Mouse (Mus musculus) left cerebral cortex, postnatal 4 days (tissue): ENCODE data around the gene Olfr1188. TPM values are rescaled to one million over a fixed set of nuclear protein-coding genes. Genes with fewer than 3 reads are reported as not detected.
"Not testable (repeated sequence)": the region's sequence is repeated elsewhere in the genome, so short reads cannot be mapped to it uniquely, and the experiment has no call there.

ENCODE experiments used
- DNase-seq: peaks from one replicate; pipeline ENCODE4 v3.0.0-alpha.2; 2022
- intact Hi-C: fragments of 180-260 bp; cut with DNase I; formaldehyde crosslinking; loops from one replicate; pipeline ENCODE4 v1.15.1; 2025
- total RNA-seq, 2 experiments: library from RNA; stranded (reverse); gene quantifications; 2 replicates each; pipeline ENCODE4 v1.2.3; 2021

Gene Olfr1188
- total RNA-seq: not detected

- DNase-seq: no peak
Measured at GRCm38 (mm10) chr2:88556635-88557034, at the start of gene Olfr1188. Gene Olfr1188 (plus strand): TSS chr2:88556935.

DNA sequence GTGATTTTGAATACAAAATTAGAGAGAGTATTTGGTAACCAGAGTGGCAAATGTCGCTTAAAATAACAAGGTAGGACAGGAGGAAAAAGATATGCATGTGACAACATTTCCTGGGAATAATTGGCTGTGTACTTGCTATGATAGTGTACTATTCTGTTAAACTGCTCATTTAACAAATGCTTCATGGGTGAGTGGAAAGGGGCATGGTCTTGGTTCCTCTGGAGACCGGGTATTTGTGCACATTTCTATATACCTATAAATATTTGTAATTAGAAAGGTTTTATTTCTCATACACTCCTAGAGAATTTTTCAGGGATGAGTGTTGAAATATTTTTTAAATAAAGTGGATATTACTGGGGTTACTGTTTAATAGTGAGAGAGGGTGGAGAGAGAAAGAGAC is 38.5 kb upstream of the Olfr1188 start, which contains the start of gene Olfr1186:
TSS of gene Olfr1186 (plus strand) at position 301 of the 400 bp plus-strand sequence.
- no peak for DNase-seq
- intact Hi-C loops: no loop called here

More at GRCm38 (mm10) chr2:88556635-88557034, at the start of gene Olfr1188:
- intact Hi-C loops: no loop called here

DNA sequence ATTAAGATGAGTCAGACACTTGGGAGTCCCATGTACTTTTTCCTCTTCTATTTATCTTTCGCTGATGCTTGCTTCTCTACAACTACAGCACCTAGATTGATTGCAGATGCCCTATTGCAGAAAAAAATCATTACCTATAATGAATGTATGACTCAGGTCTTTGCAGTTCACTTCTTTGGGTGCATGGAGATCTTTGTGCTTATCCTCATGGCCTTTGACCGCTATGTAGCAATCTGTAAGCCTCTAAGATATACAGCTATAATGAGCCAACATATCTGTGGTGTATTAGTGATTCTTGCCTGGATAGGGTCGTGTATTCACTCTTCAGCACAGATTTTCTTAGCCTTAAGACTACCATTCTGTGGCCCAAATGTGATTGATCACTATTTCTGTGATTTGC is 31.0 kb upstream of the Olfr1188 start:
- intact Hi-C loops: no loop called here

DNA sequence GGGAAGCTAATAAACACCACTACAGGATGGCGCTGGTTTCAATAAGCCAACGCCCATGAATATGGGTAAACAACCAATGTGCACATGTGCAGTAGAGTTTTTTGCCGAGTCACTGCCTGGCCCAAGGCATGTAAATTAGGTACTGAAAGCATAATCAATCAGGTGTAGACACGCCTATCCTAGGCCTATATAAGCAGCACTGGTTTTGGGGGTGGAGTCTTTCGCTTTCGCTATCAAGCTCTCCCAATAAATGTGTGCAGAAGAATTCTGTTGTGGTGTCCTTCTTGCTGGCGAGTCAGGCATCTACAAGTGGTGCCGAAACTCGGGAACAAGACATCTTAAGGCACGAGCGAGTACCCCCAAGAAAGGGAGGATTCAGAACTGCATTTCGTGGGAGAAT is 16.0 kb downstream of the Olfr1188 start:
- intact Hi-C loops, DNase-seq: not testable (repeated sequence)

More for the DNA sequence above, 31.0 kb upstream of the Olfr1188 start:
- no peak for DNase-seq

DNA sequence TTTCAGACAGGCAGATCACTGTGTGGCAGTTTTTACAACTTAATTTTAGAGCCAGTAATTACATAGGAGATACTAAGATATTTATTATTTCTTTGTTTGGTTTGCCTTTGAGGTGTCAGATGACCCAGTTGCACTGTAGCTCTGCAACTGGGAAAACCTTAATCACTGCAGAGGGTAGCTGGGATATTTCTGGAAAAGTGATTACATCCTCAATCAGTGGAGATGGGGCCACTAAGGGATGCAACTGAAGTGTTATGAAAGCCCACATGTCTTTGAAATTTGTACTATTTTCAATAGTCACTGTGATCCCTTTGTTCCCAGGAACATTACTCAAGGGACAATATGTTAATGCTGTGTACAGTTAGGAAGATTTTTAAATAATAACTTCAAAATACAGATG is 29.4 kb downstream of the Olfr1188 start, which contains the start of gene Olfr1189:
TSS of gene Olfr1189 (plus strand) at position 301 of the 400 bp plus-strand sequence.
- intact Hi-C loops: no loop called here
- no peak for DNase-seq

Other genes with a start within 250 kb of the Olfr1188 start
- gene Olfr1174-ps, start 241.8 kb upstream of the Olfr1188 start, total RNA-seq: not detected
- not detected for gene Olfr1175-ps, start 229.7 kb upstream of the Olfr1188 start, total RNA-seq
- not detected for gene Olfr1176, start 220.2 kb upstream of the Olfr1188 start, total RNA-seq
- not detected for gene Olfr1177-ps, start 210.4 kb upstream of the Olfr1188 start, total RNA-seq
- not detected for gene Olfr1178, start 169.9 kb upstream of the Olfr1188 start, total RNA-seq
- gene Olfr1179, start 150.5 kb upstream of the Olfr1188 start, total RNA-seq: not detected
- not detected for gene Olfr1180, start 137.8 kb upstream of the Olfr1188 start, total RNA-seq
- gene Olfr1181, start 130.8 kb upstream of the Olfr1188 start, total RNA-seq: not detected
- not detected for gene Gm13757, start 107.8 kb upstream of the Olfr1188 start, total RNA-seq
- not detected for gene Olfr1183, start 102.1 kb upstream of the Olfr1188 start, total RNA-seq
- not detected for gene Olfr1184, start 73.3 kb upstream of the Olfr1188 start, total RNA-seq
- gene Olfr1185-ps1, start 63.6 kb upstream of the Olfr1188 start, total RNA-seq: not detected
- not detected for gene Olfr1186, start 38.4 kb upstream of the Olfr1188 start, total RNA-seq
- not detected for gene Olfr1189, start 29.5 kb downstream of the Olfr1188 start, total RNA-seq
- under 1 TPM in 1 of 2 experiments, not detected in 1; 0.10 TPM for gene Olfr1191-ps1, start 83.6 kb downstream of the Olfr1188 start, total RNA-seq
- not detected for gene Olfr1192-ps1, start 91.6 kb downstream of the Olfr1188 start, total RNA-seq
- not detected for gene Olfr1193, start 118.7 kb downstream of the Olfr1188 start, total RNA-seq
- not detected for gene Olfr1195, start 132.3 kb downstream of the Olfr1188 start, total RNA-seq
- gene Olfr1196, start 147.7 kb downstream of the Olfr1188 start, total RNA-seq: not detected
- not detected for gene Olfr1197, start 175.4 kb downstream of the Olfr1188 start, total RNA-seq
- gene Olfr1198, start 194.4 kb downstream of the Olfr1188 start, total RNA-seq: not detected
- not detected for gene Olfr1199, start 203.5 kb downstream of the Olfr1188 start, total RNA-seq
- gene Olfr1200, start 213.6 kb downstream of the Olfr1188 start, total RNA-seq: not detected
- not detected for gene Olfr1201, start 236.1 kb downstream of the Olfr1188 start, total RNA-seq